Mouse (Mus musculus): ENCODE measurements around the gene Actr1b. TPM values are rescaled to one million over a fixed set of nuclear protein-coding genes. Genes with fewer than 3 reads are reported as not detected.
A peak's percentile ranks its signal among the peaks of the same experiment; 100 is the strongest.

Gene Actr1b
- 102 and 105 TPM in 2 replicates for polyA plus RNA-seq (2016; fragmentation: Nextera tagmentation; extraction: Ambion mirVana)

DNA sequence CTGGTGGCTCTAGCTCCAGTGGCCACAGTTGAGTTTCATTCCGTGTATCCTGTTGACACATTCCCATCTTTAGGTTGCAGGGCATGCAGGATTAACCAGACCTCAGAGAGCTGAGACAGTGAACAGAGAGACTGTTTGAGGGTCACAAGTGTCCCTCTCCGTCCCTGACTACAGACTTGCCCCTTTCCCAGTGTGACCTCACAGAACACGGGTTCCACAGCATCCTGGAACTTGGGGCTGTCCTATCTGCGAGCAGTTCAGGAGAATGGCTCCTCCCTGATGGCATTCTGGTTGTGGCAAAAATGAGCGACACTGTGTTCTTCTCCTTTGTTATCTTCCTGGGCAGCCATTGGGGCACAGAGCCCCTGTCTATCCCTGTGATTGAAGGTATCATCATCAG, at the start of gene Actr1b:
Gene Actr1b, minus strand, starts transcription at position 112 of the 400 bp plus-strand sequence.
- Histone ChIP-seq H3K36me3 (replicated peaks) (no peaks in the 10 kb centered on the region), H3K4me3 (replicated peaks) (no peak within 1 kb of the TSS), H3K9me3 (no peaks in the 10 kb centered on the region), H3K4me2 (no peak within 1 kb of the TSS), H3K27ac (no peak within 1 kb of the TSS), H3K4me1 (no peaks in the 10 kb centered on the region), H3K9ac (no peak within 1 kb of the TSS), H3K27me3 (no peaks in the 10 kb centered on the region)
- WGBS: 85% methylated on average over 5 of the region's 5 CpGs
- ATAC-seq (ENCODE audit: low FRiP score): no peak

DNA sequence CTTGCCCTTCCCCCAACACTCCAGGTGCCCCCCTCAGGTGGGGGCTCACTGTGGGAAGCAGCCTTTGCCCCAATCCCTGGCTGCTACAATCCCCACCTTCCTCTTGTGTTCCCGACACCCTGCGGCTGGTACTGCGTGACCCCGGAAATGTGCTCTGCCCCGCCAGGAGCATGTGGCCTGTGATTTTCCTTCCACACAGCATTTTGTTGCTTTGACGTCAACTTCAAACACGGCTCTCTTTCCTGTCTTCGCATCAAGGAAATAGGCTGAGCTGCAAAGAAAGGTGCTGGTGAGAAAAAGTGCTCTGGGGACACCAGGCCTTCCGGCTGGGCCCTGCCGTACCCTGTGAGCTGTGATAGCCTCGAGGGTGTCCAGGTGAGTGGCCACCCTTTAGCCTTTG, 47.3 kb upstream of the Actr1b start, which contains the start of gene Zap70:
Gene Zap70, plus strand, starts transcription at position 231 of the 400 bp plus-strand sequence.
- no peak within 1 kb of the TSS for H3K27ac ChIP-seq
- no peak within 1 kb of the TSS for H3K4me3 ChIP-seq (replicated peaks)
- H3K9me3 ChIP-seq: no peaks in the 10 kb centered on the region
- WGBS: 83% methylated on average over 11 of the region's 11 CpGs
- ATAC-seq (ENCODE audit: low FRiP score): no peak
- H3K36me3 ChIP-seq (replicated peaks): no peaks in the 10 kb centered on the region
- H3K27me3 ChIP-seq: no peaks in the 10 kb centered on the region
- H3K4me1 ChIP-seq: no peaks in the 10 kb centered on the region
- H3K4me2 ChIP-seq: no peak within 1 kb of the TSS
- H3K9ac ChIP-seq: no peak within 1 kb of the TSS

DNA sequence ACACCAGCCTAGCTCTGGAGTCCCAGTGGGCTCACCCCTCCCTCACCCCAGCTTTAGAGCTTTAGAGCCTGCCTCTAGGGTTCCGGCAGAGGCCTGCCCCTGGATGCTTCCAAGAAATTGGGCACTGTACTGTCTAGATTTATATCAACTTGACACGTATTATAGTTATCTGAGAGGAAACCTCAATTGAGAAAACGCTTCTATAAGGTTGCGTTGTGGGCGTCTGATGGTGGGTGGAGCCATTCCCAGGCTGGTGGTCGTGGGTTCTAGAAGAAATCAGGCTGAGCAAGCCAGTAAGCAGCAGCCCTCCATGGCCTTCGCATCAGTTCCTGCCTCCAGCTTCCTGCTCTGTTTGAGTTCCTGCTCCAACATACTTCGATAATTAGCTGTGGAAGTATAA, 46.8 kb upstream of the Actr1b start:
- Histone ChIP-seq H3K4me2 (no peak overlapping the region), H3K9me3 (no peaks in the 10 kb centered on the region), H3K27ac (no peak overlapping the region), H3K9ac (no peak overlapping the region), H3K4me3 (replicated peaks) (no peak overlapping the region), H3K36me3 (replicated peaks) (no peaks in the 10 kb centered on the region), H3K27me3 (no peaks in the 10 kb centered on the region), H3K4me1 (no peaks in the 10 kb centered on the region)
- WGBS: 85% methylated on average over 8 of the region's 8 CpGs
- no peak for ATAC-seq (ENCODE audit: low FRiP score)

DNA sequence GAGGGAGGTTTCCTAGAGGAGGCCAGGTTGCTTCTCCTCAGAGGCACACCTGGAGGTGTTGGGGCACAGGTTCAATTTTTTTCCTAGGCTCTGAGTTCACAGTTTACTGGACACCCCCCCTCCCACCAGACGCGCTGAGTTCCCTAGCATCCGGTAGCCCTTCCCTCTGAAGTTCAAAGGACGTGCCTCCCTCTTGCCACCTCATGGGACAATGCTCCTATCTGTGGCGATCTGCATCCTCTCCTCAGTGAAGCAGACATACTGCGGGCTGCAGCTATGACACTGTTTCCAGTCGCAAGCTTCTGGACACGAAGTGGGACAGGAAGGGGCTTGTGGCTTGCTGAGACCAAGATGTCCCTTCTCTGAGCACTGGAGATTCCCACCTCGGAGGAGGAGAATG, 46.2 kb upstream of the Actr1b start:
- H3K4me3 ChIP-seq (replicated peaks): no peak overlapping the region
- H3K27me3 ChIP-seq: no peaks in the 10 kb centered on the region
- no peak for ATAC-seq (ENCODE audit: low FRiP score)
- H3K27ac ChIP-seq: no peak overlapping the region
- H3K4me1 ChIP-seq: no peaks in the 10 kb centered on the region
- no peak overlapping the region for H3K9ac ChIP-seq
- H3K9me3 ChIP-seq: no peaks in the 10 kb centered on the region
- H3K36me3 ChIP-seq (replicated peaks): no peaks in the 10 kb centered on the region
- H3K4me2 ChIP-seq: no peak overlapping the region
- WGBS: 90% methylated on average over 9 of the region's 9 CpGs

DNA sequence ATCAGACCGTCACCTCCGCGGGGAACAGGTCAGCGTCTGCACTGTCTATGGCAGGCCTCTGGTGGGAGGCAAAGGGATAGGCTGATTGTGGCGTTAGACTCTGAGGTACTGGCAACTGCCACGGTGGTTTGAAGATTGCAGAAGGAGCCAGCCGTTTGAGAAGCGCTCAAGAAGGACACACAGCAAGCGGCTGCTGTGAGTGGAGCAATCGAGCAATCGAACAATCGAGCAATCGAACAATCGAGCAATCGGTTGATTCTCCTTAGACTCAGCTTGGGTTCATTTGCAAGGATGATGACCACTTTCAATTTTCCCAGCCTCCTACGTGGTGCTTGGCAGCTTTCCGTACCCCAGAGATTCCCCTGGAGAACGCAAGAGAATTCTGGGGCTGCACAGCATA, 44.9 kb upstream of the Actr1b start:
- Histone ChIP-seq H3K4me3 (replicated peaks) (no peak overlapping the region), H3K27me3 (no peaks in the 10 kb centered on the region), H3K4me1 (no peaks in the 10 kb centered on the region), H3K4me2 (no peak overlapping the region), H3K27ac (no peak overlapping the region), H3K36me3 (replicated peaks) (no peaks in the 10 kb centered on the region), H3K9ac (no peak overlapping the region), H3K9me3 (no peaks in the 10 kb centered on the region)
- ATAC-seq (ENCODE audit: low FRiP score): no peak
- 88% methylated on average over 18 of the region's 18 CpGs for WGBS

DNA sequence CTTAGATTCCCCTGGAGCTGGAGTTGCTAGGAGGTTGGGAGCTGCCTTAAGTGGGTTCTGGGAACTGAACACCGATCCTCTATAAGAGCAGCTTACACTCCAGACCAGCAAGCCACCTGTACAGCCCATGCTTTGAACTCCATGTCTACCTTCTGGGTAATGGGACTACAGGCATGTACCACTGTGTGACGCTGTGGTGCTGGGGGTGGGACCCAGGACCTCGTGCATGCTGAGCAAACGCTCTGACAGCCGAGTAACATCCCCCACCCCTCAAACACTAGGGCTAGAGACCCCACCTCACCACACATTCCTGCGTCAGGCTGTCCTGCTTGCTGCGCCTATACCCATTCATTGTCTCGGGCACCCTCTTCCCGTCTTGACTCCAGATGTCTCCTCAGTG, 44.3 kb upstream of the Actr1b start:
- Histone ChIP-seq H3K4me2 (no peak overlapping the region), H3K4me3 (replicated peaks) (no peak overlapping the region), H3K36me3 (replicated peaks) (no peaks in the 10 kb centered on the region), H3K9ac (no peak overlapping the region), H3K27me3 (no peaks in the 10 kb centered on the region), H3K27ac (no peak overlapping the region), H3K9me3 (no peaks in the 10 kb centered on the region), H3K4me1 (no peaks in the 10 kb centered on the region)
- 89% methylated on average over 9 of the region's 9 CpGs for WGBS
- ATAC-seq (ENCODE audit: low FRiP score): no peak

DNA sequence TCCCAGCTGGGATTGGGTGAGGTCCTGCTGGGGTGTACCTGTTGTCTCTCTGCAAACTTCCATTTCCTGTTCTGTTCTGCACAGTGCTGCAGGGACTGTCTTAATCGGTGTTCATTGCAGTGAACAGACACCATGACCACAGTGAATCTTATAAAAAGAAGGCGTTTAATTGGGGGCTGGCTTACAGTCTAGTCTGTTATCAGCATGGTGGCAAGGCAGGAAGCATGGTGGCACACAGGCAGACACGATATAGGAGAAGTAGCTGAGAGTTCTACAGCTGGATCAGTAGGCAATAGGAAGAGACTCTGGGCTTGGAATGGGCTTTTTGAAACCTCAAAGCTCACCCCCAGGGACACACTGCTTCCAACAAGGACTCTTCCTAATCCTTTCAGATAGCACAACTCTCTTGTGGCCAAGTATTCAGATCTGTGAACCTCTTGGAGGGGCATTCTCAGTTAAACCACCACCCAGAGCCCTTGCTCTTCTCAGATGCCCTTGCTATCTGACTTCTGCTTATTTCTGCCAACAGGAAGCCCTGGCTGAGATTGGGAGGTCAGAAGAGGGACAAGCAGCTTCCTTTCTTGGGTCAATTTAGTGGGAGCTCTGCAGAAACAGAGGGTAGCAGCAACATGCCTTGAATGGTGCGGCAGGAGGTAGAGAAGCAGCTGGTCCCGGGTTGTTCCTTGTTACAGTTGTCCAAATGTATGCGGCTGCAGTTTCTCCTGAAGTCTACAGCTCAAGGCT, 39.9 kb upstream of the Actr1b start:
- no peak for ATAC-seq (ENCODE audit: low FRiP score)
- H3K27ac ChIP-seq: no peak overlapping the region
- no peaks in the 10 kb centered on the region for H3K36me3 ChIP-seq (replicated peaks)
- H3K4me1 ChIP-seq: no peaks in the 10 kb centered on the region
- H3K27me3 ChIP-seq: no peaks in the 10 kb centered on the region
- H3K4me2 ChIP-seq: no peak overlapping the region
- no peaks in the 10 kb centered on the region for H3K9me3 ChIP-seq
- 88% methylated on average over 6 of the region's 6 CpGs for WGBS
- H3K9ac ChIP-seq: no peak overlapping the region
- no peak overlapping the region for H3K4me3 ChIP-seq (replicated peaks)

DNA sequence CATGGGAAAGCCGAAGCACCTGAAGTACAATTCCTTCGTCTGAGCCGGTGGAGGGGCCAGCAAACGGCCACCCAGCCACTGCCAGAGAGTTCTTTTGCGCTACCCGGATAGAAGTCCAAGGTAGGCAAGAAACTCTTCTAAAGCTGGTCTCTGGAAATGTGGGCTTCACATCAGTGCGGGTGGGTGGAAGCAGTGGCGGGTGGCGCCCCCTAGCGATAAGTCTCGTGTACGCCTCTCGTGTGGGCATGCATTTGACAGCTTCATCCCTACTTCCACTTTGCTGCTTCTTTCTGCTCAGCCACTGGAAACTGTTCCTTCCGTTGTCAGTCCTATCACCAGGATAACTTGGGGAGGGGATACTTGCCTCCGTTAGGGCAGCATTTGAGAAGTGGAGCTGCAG, 32.2 kb upstream of the Actr1b start:
- Histone ChIP-seq H3K27me3 (0 out of 2 replicates have a peak, but pooled peaks cover 5% of the 10 kb centered on the region), H3K4me3 (replicated peaks) (no peak overlapping the region), H3K4me1 (peaks cover 7% of the 10 kb centered on the region), H3K36me3 (replicated peaks) (no peaks in the 10 kb centered on the region), H3K9me3 (no peaks in the 10 kb centered on the region), H3K9ac (no peak overlapping the region), H3K4me2 (no peak overlapping the region), H3K27ac (no peak overlapping the region)
- ATAC-seq (ENCODE audit: low FRiP score): no peak
- 41% methylated on average over 15 of the region's 15 CpGs for whole genome bisulfite sequencing

DNA sequence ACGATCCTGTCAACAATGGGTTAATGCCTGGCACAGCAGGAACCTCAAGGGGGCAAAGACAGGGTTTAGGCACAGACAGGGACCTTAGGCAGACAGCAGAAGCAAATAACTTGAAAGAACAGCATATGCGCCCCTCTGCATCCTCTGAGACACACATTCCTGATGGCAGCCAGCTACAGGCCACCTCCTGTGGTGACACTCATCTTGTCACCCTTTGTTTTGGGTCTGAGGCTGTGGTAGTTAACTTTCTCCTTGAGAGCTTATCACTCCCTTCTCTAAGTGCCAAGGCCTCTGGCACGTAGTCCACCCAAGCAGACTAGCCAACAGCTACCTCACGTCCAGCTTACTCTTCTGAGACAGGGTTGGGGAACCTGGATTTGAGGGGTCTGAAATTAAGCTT, 31.4 kb upstream of the Actr1b start:
- H3K36me3 ChIP-seq (replicated peaks): no peaks in the 10 kb centered on the region
- no peak overlapping the region for H3K4me3 ChIP-seq (replicated peaks)
- 0 out of 2 replicates have a peak, but pooled peaks cover 5% of the 10 kb centered on the region for H3K27me3 ChIP-seq
- no peak overlapping the region for H3K4me2 ChIP-seq
- no peak for ATAC-seq (ENCODE audit: low FRiP score)
- no peak overlapping the region for H3K9ac ChIP-seq
- peaks cover 7% of the 10 kb centered on the region for H3K4me1 ChIP-seq
- H3K9me3 ChIP-seq: no peaks in the 10 kb centered on the region
- H3K27ac ChIP-seq: no peak overlapping the region
- 38% methylated on average over 4 of the region's 4 CpGs for WGBS

DNA sequence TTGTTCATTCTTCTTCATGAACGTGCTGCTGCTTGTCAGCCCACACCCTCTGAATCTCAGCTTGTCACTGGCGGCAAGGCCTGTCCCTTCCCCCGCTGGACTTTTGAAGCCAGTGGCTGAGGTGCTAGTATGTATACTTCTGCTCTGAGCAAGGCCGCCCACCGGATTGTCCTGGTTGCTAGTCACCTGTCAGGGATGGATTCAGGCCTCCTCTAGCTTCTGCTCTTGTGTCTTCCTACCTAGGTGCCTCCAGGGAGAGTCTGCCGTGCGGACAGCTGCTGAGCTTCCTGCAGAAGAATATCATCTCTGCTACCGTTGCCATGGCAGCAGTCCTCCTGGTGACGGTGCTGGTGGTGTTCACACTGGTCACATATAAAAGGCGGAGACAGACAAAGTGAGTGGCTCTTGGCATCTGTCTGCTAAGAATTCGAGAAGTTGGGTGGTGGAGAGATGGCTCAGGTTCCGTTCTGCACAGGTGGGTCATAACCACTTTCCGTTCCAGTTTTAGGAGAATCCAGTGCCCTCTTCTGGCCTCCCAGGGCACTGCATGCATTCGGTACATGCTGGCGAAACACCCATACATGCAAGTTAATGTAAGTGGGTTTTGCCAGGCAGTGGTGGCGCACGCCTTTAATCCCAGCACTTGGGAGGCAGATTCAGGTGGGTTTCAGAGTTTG, 30.2 kb upstream of the Actr1b start:
- Histone ChIP-seq H3K9me3 (no peaks in the 10 kb centered on the region), H3K9ac (no peak overlapping the region), H3K27me3 (0 out of 2 replicates have a peak, but pooled peaks cover 5% of the 10 kb centered on the region), H3K36me3 (replicated peaks) (no peaks in the 10 kb centered on the region), H3K27ac (no peak overlapping the region), H3K4me1 (peaks cover 7% of the 10 kb centered on the region), H3K4me2 (peak overlapping the region; percentile 53), H3K4me3 (replicated peaks) (peak overlapping the region; percentile 30)
- peak; percentile 63 for ATAC-seq (ENCODE audit: low FRiP score)
- 30% methylated on average over 17 of the region's 17 CpGs for WGBS

DNA sequence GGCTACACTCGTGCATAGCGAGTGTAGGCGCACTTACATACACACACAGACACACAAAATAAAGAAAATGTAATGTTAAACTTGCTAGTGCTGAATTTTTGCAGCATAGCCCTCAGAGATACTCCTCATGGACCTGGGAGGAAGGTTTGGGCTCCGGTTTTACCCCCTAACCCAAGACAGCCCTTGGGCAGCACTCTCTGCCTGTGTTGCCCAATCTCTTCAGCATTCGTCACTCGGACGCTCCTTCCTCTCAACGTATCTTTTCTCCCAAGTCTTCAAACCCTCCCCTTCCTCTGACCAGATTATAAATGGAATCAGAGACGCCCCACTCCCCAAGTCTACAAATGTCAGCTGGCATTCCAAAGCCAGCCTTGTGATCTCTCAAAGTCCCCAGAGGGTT, 28.8 kb upstream of the Actr1b start:
- Histone ChIP-seq H3K9me3 (no peaks in the 10 kb centered on the region), H3K4me2 (no peak overlapping the region), H3K36me3 (replicated peaks) (no peaks in the 10 kb centered on the region), H3K4me1 (peaks cover 7% of the 10 kb centered on the region), H3K27ac (no peak overlapping the region), H3K9ac (no peak overlapping the region), H3K4me3 (replicated peaks) (no peak overlapping the region), H3K27me3 (0 out of 2 replicates have a peak, but pooled peaks cover 5% of the 10 kb centered on the region)
- no peak for ATAC-seq (ENCODE audit: low FRiP score)
- WGBS: 80% methylated on average over 9 of the region's 9 CpGs

DNA sequence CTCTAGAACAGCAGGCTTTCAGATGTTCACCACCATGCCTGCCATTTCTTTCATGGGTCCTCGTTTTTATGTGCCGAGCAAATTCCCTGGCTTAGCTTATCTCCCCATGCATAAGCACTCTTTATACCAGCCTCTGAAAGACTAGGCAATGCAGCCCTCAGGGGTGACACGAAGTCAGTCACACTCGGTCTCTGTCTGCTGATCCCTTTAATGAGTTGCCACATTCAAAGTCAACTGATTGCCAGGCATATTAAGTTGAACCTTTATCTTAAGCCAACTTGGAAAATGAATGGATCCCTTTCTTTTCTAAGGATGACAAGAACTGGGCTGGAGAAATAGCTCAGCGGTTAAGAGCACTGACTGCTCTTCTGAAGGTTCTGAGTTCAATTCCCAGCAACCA, 25.0 kb upstream of the Actr1b start:
- 64% methylated on average over 5 of the region's 5 CpGs for WGBS
- no peaks in the 10 kb centered on the region for H3K27me3 ChIP-seq
- no peak overlapping the region for H3K4me3 ChIP-seq (replicated peaks)
- H3K4me1 ChIP-seq: peaks cover 4% of the 10 kb centered on the region
- no peak for ATAC-seq (ENCODE audit: low FRiP score)
- H3K27ac ChIP-seq: no peak overlapping the region
- no peaks in the 10 kb centered on the region for H3K36me3 ChIP-seq (replicated peaks)
- no peak overlapping the region for H3K4me2 ChIP-seq
- no peaks in the 10 kb centered on the region for H3K9me3 ChIP-seq
- H3K9ac ChIP-seq: no peak overlapping the region

DNA sequence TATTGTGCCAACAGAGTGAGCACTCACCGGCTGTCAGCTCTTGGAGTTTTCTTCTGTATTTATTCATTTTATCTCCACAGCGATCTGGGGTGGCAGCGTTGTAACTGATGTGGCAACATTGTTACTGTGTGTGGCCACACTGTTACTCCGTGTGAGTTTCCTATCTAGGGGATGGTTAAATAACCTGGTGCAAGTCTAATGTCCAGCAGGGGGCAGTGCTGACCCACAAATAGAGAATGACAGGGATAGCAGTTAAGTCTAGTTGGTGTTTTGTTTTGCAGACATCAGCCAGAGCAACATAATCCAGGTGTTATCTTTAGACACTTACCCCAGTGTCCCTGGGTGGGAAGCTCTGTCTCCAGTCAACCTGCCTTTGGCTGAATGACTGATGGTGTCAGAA, 23.1 kb upstream of the Actr1b start:
- 20% methylated on average over 4 of the region's 4 CpGs for WGBS
- Histone ChIP-seq H3K27me3 (no peaks in the 10 kb centered on the region), H3K4me2 (no peak overlapping the region), H3K9me3 (no peaks in the 10 kb centered on the region), H3K4me3 (replicated peaks) (no peak overlapping the region), H3K4me1 (no peaks in the 10 kb centered on the region), H3K36me3 (replicated peaks) (no peaks in the 10 kb centered on the region), H3K27ac (no peak overlapping the region), H3K9ac (no peak overlapping the region)
- ATAC-seq (ENCODE audit: low FRiP score): peak; percentile 46; the same call in 1 of the 2 replicates

Data from forebrain, embryonic 12.5 days (tissue).